Mouse (Mus musculus) brain, embryonic 18.5 days (tissue): ENCODE measurements at regions not wholly inside any gene's neighbourhood (a gene's known extent, or its start where the extent isn't known, plus 50 kb on each side); places are given as distances from the start of the nearest gene placed in this dataset.

Experiments used
- DNase-seq: peaks from one replicate; pipeline ENCODE4 v3.0.0-alpha.2; 2012; ENCODE audit warnings: low read depth, low spot score

DNA sequence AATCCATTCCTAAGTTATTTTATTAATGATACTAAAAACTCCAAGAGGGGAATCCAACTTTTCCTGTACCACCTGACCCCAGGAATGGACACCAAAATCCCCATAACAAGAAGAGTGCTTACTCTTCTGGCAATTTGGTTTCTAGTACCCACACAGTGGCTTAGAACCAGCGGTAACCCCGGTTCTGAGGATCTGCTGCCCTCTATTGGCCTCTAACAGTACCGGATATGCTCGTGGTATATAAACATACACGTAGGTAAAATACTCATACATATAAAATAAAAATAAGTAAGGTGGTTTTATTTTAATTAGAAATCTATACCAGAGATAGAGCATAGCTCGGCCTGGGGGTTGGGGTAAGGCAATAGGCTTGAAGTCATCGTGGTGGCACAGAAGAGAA lies 58.0 kb upstream of the Hs6st1 start:
- DNase-seq, result no peak

DNA sequence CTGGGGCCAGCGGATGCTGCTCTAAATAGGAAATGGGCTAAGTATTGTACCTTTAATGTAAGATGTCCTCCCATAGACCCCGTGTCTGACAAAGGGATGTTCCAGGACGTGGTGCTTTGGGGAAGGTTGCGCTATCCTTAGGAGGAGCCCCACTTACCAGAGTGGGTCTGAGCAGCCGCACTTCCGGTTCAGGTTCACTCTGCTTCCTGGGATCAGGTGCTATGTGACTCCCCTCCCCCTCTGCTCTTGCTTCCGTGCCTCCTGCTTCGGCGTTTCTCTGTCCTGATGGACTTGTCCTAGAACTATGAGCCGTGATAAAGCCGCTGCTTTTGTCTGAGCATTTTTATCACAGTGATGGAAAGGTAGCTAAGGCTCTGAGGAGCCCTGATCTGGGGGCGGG lies 57.4 kb upstream of the Hs6st1 start:
- no peak for DNase-seq

DNA sequence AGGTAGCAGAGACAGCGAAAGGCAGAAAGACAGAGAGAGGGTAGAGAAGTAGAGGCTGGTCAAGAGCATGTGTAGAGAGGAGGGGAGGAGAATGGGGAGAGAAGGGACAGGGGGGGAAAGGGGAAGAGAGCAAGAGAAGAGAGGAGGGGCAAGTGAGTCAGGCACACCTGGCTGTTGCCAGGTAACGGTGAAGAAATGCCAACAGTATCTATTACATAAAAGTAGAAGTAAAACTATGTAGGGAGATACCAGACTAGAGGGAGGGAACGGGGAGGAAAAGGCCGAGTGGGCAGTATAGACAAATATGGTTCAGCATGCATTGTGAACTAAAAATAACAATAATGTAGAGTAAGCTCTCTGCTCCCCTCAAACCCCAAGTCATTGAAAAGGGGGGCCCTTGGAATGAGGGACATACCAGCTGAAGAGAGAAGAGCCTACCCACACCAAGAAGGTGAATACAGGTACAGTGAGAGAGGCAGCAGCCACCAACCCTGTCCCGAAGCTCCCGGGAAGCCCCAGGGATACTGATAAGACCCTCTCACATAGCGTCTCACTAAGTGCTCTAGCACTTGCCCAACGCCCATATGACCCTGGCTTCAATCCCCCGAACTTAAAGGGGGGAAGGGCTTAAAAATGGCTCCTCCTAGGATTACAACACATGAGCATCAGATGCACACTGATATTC lies 56.0 kb upstream of the Hs6st1 start:
- DNase-seq, result no peak

- DNase-seq, result no peak
Measured at GRCm38 (mm10) chr1:36013823-36014341, 54.3 kb upstream of the Hs6st1 start.

DNA sequence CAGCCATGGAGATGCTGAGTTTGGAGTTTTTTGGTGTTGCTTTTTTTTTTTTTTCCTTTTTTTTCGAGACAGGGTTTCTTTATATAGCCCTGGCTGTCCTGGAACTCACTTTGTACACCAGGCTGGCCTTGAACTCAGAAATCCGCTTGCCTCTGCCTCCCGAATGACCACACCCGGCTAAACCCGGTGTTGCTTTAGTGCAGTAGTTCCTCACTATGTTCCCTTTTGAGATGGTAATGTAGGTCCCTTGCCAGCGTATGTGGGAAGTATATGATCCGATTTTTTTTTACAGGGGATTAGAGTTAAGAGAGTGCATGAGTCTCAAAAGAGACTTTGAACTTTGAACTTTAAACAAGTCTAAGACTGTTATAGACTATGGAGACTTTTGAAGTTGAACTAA lies 53.8 kb upstream of the Hs6st1 start:
- DNase-seq, result no peak

GRCm38 (mm10) chr1:36015210-36015609 lies 53.0 kb upstream of the Hs6st1 start:
- no peak for DNase-seq

GRCm38 (mm10) chr1:36016566-36016965 lies 51.6 kb upstream of the Hs6st1 start:
- no peak for DNase-seq

- DNase-seq, result no peak
Measured at GRCm38 (mm10) chr1:36017061-36017461, 51.1 kb upstream of the Hs6st1 start.

GRCm38 (mm10) chr1:36017656-36018055 lies 50.5 kb upstream of the Hs6st1 start:
- DNase-seq, result no peak
